Mouse (Mus musculus) thymus, postnatal 10 days (tissue): ENCODE measurements around the gene Akr1b10.
A peak's percentile ranks its signal among the peaks of the same experiment; 100 is the strongest.
"Not testable (repeated sequence)": the region's sequence is repeated elsewhere in the genome, so short reads cannot be mapped to it uniquely, and the experiment has no call there.

Source experiments
- DNase-seq, 2 experiments: peaks; one replicate each; pipeline ENCODE4 v3.0.0; 2021; ENCODE audit warnings: low spot score in 2 of 2

The Akr1b10 gene

DNA sequence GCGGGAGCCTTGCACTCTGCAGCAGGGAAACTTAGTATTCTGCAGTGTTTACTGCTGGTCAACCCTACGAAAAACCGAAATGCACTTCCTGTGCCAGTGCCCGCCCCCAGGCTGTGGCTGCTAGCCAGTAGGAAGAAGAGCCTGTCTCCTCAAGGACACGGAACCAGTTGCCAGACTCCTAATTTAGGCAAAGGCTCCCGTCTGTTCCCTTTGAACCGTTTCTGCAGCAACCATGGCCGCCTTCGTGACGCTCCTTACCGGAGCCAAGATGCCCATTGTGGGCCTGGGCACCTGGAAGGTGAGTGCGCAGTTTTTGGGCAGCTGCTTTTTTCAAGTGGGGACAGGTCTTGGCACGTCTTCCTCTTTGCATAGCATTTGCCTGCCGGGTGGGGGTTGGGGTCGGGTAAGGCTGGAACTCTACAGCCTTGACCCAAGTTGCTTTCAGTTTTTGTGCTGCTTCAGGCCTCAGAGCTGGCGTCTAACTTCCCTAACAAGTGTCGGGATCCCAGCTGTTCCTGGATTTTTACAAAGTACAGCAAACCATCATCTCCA is at the start of gene Akr1b10:
Gene Akr1b10 (plus strand): TSS at position 109 of the 552 bp plus-strand sequence.
- DNase-seq = peak; percentile 50 to 64

DNA sequence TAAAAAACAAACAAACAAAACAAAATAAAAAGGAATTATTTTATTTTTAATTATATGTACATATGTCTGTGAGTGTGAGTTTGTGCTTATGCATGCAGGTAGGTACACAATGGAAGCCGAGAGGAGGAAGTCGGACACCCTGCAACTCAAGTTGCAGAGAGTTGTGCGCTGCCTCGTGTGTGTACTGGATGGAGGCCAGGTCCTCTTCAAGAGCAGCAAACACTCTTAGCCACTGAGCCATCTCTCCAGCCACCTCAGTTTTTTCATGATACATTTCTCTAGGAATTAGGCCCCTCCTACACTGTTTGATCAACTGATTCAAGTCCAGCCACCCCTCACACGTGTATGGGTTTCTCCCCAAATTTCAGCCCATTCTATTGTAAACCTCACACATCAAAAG is 49.3 kb upstream of the Akr1b10 start:
- no peak for DNase-seq

DNA sequence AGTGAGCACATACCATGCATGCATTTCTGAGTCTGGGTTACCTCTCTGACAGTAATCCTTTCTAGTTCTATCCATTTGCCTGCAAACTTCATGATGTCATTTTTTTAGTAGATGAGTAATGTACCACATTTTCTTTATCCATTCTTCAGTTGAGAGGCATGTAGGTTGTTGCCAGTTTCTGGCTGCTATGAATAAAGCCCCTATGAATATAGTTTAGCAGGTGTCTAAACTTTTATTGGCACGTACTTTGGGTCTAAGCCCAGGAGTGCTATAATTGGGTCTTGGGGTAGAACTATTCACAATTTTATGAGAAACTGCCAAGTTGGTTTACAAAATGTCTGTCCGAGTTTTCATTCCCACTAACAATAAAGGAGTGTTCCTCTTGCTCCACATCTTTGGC is 46.2 kb upstream of the Akr1b10 start:
- DNase-seq = no peak

DNA sequence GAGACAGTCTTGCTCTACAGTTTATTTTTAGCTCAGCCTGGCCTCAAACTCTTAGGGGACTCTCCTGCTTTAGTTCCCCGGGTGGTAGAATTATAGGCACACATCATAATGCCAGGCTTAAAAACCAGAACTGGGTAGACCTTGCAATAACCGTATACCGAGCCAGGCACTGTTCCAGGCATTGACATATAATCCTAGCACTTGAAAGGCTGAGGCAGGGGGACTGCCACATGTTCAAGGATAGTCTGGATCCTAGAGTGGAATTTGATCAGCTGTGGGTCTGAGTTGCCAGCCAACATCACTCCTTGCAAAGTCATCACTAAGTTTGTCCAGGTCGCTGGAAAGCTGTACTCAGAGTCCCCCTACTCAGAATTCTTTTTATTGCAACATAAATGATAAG is 42.0 kb upstream of the Akr1b10 start:
- DNase-seq = no peak

DNA sequence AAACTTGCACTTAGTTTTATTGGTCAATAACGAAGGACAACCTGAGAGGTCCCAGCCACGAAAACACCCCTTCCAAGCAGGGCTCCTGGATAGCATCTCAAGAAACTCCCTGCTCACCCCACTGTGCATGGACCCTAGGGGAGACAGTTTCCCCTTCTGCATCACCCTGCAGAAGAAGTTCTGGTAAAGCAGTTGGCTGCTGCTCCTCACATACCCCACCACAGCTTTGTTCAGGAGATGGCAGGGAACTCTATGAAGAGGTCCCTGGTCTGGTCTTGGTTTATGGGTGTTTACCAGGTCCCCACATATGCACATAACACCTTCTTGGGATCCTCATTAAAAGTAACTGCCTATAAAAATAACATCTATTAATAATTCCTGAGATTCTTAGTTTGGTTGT is 41.5 kb upstream of the Akr1b10 start:
- DNase-seq = no peak

DNA sequence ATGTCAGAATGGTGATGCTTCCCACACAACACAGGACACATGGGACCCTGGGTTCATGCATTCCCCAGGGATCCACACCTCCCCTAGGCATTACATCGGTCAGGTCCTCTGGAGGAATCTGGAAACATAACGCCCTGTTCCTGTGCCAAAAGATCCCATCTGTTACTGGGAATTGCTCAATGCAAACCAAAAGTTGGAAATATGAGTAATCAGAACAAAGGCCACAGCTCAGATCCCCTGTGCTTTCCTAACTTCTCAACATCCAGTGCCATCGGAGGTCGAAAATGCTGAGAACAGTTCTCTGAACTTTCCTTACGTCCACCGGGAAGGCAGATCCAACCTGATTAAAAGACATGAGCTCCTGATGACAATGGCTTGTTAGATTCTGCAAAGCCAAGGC is 40.6 kb upstream of the Akr1b10 start:
- DNase-seq = no peak

DNA sequence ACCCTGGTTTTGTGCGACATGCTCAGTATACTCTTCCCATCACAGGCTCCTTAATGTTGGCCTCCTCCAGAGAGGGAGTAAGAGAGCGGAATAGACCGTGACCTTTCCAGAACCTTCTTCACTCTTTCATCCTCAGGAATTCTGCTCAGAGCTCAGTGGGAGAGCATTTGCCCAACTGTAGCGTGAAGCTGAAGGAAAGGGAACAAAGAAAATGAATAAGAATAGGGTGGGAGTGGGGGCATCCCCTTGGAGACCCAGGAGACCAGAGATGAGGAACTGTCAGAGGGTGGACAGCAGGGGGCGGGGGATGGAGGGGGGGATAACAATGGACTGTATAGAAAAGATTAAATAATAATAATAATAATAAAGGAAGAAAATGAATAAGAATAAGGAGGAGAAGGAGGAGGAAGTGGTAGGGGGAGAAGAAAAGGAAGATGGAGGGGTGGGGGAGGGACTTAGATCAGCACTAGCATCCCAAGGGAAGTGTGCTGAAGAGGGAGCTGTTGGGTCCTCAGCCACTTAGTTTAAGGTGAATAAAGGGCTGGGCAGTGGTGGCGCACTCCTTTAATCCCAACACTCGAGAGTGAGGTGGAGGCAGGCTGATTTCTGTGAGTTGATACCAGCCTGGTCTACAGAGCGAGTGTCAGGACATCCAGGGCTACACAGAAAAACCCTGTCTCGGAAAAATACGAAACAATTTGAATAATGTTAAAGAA is 39.7 kb upstream of the Akr1b10 start:
- DNase-seq = no peak

DNA sequence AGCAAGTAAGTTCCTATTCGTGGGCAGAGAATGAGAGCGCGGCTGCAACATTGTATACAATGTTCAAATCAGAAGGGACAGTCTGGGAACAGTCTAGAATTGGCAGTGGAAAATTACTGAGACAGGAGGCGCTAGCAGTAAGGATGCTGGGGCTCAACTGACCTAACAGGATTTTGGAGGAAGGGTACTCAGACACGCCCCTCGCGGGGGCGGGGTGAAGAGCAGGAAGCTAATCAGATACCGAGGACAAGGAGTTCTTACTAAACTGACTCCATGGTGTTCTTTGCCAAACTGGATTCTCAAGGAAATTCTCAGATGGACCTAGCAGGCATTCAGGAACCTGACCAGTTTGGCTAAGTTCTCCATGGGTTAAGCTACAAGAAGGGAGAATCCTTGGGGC is 39.1 kb upstream of the Akr1b10 start:
- DNase-seq = no peak

DNA sequence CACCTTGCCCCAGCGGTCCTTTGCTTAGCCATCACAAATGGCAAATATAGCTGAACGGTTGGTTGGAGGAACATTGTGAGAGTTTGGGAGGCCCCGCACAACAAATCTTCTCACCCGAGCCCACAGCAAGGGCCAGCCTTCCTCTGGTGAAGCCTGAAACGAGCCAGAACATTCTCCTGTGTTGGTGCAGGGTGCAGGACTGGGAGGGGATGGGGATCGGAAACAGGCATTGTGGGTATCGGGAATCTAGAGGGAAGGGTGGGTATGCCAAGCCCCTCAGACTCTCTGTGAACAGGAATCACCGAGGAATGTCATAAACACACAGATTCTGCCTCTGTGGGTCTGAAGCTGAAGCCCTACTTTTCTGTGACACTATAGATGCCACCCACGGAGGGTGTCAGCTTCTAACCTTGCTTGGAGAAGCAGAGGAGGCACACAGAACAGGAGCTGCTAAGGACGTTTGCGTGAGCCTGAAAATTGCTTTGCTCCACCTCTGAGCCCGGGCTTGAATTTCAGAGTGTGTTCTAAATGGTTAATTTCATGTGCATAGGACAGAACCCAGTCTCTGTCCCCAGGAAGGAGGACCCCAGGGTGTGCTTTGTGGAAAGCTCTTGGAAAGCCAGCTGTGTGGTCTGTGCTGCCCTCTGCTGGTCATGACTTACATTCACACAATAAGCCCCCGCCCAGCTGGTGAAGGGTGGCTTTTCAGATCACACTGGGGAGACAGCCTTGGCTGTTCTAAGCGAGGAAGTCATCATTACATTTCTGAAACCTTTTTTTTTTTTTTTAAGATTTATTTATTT is 37.7 kb upstream of the Akr1b10 start:
- peak; percentile 49 to 78 for DNase-seq

DNA sequence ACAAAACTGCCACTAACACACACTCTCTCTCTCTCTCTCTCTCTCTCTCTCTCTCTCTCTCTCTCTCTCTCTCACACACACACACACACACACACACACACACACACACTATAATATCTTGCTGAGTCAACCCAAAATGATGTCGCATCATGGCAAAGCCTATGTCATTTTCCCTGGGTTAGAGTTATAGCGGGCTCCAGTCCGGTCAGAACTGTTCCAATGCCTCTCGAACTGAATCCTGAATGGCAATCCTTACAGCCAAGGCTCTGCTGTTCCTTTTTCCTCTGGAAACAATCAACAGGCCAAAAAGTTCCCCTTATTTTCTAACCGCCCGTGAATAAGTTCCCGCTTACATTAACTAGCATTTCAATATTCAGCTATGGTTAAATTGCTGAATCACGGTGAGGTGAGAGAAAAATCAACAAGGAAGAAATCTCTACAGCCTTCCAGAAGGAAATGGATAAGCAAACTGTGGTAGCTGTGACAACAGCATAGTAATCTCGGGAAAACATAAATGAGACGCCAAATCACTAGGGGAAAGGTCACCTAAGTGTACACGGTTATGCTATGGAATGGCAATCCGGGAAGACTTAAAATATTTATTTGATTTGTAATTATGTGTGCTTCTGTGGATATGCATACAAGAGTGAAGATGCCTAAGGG is 33.9 kb upstream of the Akr1b10 start:
- DNase-seq = no peak

DNA sequence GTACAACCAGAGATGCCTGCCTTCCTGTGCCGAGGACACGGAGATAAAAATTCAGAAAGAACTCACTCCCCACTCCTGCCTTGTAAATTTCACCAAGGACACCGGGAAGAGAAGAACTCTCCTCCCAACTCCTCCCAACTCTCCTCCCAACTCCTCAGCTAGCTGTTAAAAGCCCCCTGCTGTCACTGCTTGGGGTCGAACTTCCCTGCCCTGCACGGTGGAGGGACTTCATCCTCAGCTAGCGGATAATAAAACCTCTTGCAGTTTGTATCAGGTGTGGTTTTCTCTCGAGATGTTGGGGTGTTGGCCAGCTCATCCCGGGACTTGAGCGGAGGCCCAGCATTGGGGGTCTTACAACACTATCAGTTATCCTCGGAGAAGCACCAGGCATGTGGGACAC is 32.5 kb upstream of the Akr1b10 start:
- DNase-seq = not testable (repeated sequence)

DNA sequence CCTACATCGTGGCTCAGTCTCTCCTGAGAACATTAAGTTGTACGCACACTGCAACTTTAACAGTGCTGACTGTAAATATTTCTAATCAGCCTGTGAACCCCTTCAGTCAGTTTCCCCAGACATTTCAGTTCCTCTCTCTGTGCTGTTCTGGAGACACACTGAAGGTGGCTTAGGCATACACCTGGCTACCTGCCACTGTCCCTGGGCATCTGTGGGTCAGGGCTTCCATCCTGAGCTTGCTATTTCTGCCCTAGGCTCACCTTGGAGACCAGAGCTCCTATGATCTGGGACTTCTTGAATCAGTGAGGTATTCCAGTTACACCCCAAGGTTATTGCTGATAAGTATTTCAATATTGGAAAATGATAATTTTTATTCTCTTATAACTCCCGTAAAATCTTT is 31.6 kb upstream of the Akr1b10 start:
- no peak for DNase-seq

DNA sequence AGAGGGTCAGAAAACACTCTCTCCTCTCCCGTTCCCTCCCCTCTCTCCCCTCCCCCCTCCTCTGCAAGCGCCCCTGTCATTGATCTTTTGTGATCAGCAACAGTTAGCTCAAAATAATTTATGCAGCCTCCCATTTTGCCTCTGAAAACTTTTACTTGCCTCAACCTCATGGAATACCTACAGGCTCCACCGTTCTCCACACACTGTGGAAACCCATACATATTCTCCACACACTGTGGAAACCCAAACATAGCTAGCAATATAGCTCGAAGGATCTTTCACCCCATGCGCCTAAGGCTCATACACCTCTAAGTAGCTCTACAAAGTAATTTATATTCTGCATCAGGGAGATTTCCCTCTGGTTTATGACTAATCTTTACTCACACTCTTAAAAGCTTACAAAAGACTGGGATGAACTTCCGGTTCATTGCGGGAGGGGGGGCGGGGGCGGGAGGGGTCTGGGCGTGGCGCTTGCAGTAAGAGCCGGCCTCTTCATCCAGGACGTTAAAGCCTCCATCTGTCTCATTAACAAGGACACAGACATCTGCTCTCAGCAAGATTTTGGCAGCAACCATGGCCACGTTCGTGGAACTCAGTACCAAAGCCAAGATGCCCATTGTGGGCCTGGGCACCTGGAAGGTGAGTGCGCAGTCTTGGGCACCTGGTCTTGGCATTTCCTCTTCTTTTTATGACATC is 30.2 kb upstream of the Akr1b10 start, which contains the start of gene Akr1b8:
Gene Akr1b8 (plus strand): TSS at position 462 of the 696 bp plus-strand sequence.
- no peak for DNase-seq

DNA sequence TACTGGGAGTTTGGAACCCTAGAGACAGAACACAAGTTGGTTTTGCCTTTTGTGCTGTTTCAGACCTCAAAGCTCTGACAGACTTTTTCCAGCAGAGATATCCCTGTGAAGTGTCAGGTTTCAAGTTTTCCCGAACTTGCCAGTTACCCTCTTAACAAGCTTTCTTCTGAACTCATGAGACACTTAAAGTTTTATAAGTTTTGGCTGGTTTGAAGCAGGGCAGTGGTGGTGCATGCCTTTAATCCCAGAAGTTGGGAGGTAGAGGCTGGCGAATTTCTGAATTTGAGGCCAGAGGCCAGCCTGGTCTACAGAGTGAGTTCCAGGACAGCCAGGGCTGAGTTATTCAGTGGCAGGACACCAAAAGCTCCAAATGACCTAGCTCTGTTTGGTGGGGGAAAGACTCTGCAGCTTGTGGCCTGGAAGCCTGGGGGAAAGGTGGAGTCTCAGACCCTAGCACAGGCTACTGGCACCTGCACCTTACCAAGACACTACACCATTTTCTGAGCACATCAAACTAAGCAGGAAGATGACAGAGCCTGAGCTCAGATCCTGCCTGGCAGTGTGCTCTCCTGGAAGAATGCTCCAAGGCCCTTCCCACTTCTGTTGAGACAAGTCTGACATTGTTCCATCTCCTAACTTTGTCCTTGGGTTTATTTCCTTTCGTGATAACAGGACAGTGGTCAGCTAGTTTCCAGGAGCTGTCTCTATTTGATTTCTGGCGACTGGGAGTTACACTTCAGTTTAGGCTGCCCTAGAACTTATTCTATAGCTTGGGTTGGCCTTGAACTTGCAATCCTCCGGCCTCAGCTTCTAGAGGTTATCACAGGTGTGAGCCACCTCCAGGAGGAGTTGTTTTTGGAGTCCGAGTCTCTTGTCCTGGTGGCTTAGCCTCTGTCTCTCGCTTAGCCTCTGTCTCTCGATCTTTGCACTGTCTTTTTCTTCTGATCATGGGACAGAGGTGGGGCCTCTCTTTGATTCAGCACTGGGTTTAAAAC is 29.4 kb upstream of the Akr1b10 start:
- DNase-seq = no peak

DNA sequence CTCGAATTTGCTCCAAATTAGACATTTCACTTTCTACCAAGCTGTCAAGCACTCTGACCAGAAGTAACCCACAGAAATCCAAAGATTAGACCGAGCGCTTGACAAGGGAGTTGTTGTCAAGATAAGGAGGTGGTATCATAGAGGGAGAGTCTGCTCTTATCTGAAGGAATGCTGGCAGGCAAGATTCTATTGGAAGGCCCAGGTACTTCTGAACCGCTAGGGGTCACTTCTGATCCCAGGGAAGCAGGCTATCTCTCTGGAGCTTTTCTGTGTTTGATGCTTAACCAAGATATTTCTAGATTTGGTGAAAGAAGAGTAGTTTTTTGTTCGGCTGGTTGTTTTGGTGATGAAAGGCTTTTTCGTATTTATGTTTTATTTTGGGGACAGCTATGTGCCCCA is 28.7 kb upstream of the Akr1b10 start:
- DNase-seq = no peak

DNA sequence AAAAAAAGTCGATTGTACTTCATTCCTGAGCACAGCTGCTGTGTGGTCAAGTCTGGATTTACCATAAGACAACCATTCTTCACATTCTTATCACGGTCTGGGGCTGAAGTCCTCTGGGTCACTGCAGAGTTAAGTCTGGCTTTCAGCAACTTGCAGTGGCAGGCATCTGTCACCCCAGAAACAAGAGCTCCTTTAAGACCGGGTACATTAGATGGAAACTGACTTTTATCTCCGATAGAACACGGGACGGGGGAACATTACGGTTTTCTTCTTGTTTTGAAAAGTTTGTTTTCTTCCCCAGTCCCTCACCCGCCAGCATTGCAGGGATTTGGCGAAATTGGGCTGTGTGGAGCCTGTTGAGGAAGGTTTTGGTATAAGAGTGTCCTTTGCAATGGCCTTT is 28.2 kb upstream of the Akr1b10 start:
- no peak for DNase-seq

DNA sequence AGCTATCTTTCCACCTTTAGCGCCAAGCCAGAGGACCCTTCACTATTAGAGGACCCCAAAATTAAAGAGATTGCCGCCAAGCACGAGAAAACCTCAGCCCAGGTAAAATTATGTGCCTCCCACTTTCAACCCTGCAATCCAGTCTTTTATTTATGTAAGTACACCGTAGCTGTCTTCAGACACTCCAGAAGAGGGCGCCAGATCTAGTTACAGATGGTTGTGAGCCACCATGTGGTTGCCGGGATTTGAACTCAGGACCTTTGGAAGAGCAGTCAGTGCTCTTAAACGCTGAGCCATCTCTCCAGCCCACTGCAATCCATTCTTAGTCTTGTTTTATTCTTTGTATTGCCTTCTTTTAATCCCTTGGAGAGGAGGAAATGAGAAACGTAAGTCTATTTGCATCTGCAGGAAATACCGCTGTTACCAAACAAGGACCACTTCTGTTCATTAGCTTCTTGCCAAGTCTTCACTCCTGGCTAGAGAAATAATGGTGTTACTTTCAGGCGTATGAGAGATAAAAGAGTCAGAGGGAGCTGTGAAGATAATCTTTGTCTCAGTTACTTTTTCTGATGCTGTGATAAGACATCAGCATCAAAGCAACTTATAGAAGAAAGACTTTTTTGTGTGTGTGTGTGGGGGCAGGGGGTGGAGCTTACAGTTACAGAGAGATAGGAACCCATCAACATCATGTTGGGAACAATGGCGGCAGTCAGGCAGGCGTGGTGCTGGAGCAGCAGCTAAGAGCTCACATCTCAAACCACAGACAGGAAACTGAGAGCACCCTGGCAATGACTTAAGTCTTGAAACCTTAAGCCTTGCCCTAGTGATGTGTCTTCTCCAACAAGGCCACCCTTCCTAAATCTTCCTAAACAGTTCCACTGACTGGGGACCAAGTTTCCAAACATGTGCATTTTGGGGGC is 19.5 kb upstream of the Akr1b10 start:
- DNase-seq = peak; percentile 23 to 35

DNA sequence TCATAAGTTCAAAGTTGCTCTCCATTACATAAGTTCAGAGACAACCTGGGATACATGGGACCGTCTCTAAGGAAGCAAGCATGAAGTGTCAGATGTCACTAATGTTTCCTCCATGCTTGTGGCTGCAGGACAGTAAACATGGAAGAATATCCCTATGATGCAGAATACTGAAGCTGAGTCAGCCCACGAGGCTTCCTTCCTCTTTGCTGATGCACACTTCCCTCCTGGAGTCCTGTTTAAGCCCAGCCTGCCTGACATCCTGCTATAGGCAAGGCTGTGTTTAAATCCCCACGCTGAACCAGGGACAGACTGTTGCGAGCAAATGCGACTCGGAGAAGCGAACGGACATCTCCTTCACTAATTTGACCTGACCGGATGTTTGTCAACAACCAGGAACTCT is 16.0 kb upstream of the Akr1b10 start:
- DNase-seq = no peak

DNA sequence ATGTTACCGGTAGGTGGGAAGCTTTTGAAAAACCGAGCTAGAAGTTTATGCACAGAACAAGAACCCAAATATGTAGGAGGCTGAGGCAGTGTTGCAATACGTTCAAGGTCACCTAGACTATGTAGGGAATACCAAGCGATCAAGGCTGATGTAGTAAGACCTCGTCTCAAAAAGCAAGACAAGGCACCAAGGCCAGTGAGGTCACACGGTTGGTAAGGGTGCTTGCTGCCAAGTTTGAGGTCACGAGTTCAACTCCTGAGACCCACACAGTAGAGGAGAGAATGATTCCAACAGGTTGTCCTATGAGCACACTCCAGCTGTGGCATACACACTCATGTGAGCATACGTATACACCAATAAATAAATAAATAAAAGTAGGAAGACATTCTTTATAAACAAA is 13.9 kb upstream of the Akr1b10 start:
- no peak for DNase-seq
